Mouse (Mus musculus) myocyte (in vitro differentiated cells): ENCODE measurements around the gene Gm4881.

Experiments used
- CEBPB ChIP-seq: IDR thresholded peaks from 2 replicates; pipeline ENCODE4 v1.6.1; 2011; ENCODE audit warnings: mild to moderate bottlenecking, moderate library complexity; ENCODE audit not compliant: poor library complexity, insufficient read depth, severe bottlenecking
- E2F4 ChIP-seq: IDR thresholded peaks from one replicate; pipeline ENCODE4 v1.6.1; 2011; ENCODE audit warnings: mild to moderate bottlenecking, control low read depth, moderate library complexity; ENCODE audit not compliant: insufficient read depth
- MAX ChIP-seq: IDR thresholded peaks from one replicate; pipeline ENCODE4 v1.6.1; 2011; ENCODE audit warnings: low read depth, mild to moderate bottlenecking, control low read depth
- MYOD1 ChIP-seq, 3 experiments: IDR thresholded peaks; one replicate each; pipeline ENCODE4 v1.6.1; 2011; ENCODE audit warnings: control low read depth in 2 of 3, low read depth in 2 of 3, mild to moderate bottlenecking in 2 of 3, moderate library complexity in 1 of 3; ENCODE audit not compliant: insufficient read length in 2 of 3, control insufficient read depth in 1 of 3
- MYOG ChIP-seq, 3 experiments: IDR thresholded peaks; one replicate each; pipeline ENCODE4 v1.6.1; 2011; ENCODE audit warnings: control low read depth in 2 of 3, low read depth in 2 of 3, mild to moderate bottlenecking in 2 of 3; ENCODE audit not compliant: insufficient read length in 2 of 3, control insufficient read depth in 1 of 3, insufficient read depth in 1 of 3
- POLR2A ChIP-seq: IDR thresholded peaks from one replicate; pipeline ENCODE4 v1.6.1; 2011; ENCODE audit warnings: low read depth, mild to moderate bottlenecking, control low read depth, moderate library complexity; ENCODE audit not compliant: insufficient read length
- POLR2AphosphoS2 ChIP-seq: IDR thresholded peaks from one replicate; pipeline ENCODE4 v1.6.1; 2011; ENCODE audit warnings: low read depth, control low read depth; ENCODE audit not compliant: insufficient read length
- SRF ChIP-seq: IDR thresholded peaks from one replicate; pipeline ENCODE4 v1.6.1; 2011; ENCODE audit warnings: low read depth; ENCODE audit not compliant: control insufficient read depth, insufficient read length
- TCF12 ChIP-seq: IDR thresholded peaks from one replicate; pipeline ENCODE4 v1.6.1; 2011; ENCODE audit warnings: mild to moderate bottlenecking, control low read depth; ENCODE audit not compliant: poor library complexity, insufficient read depth, severe bottlenecking
- TCF3 ChIP-seq: IDR thresholded peaks from one replicate; pipeline ENCODE4 v1.6.1; 2011; ENCODE audit warnings: low read depth, control low read depth; ENCODE audit not compliant: insufficient read length
- USF1 ChIP-seq: IDR thresholded peaks from one replicate; pipeline ENCODE4 v1.6.1; 2011; ENCODE audit warnings: low read depth, mild to moderate bottlenecking, control low read depth, moderate library complexity

- no peak for TF ChIP-seq TCF12
- TF ChIP-seq E2F4 = no peak
- no peak for TF ChIP-seq MAX
- no peak for TF ChIP-seq POLR2A
- no peak for TF ChIP-seq POLR2AphosphoS2
- TF ChIP-seq MYOG (IDR thresholded peaks at IDR 0.05; ENCODE audit: control insufficient read depth in 1 of 3, insufficient read depth in 1 of 3, insufficient read length in 2 of 3, low read depth in 2 of 3) = no peak
- TF ChIP-seq SRF = no peak
- TF ChIP-seq CEBPB = no peak
- no peak for TF ChIP-seq USF1
- no peak for TF ChIP-seq MYOD1 (IDR thresholded peaks at IDR 0.05; ENCODE audit: control insufficient read depth in 1 of 3, insufficient read length in 2 of 3, low read depth in 2 of 3)
- no peak for TF ChIP-seq TCF3
Observed at GRCm38 (mm10) chr7:24901114-24901513, 43.2 kb downstream of the Gm4881 start.
